Mouse (Mus musculus): ENCODE results near the gene Taldo1. TPM values are rescaled to one million over a fixed set of nuclear protein-coding genes. Genes with fewer than 3 reads are reported as not detected.

Gene Taldo1
- polyA plus RNA-seq, 1 experiment from 2014 or later, result 272 TPM

GRCm38 (mm10) chr7:141365049-141365445, 27.0 kb upstream of the Taldo1 start:
- Histone ChIP-seq H3K36me3 (no peaks in the 10 kb centered on the region), H3K9me3 (replicated peaks) (no peaks in the 10 kb centered on the region)
- 78% methylated on average over 3 of the region's 3 CpGs for WGBS

GRCm38 (mm10) chr7:141367358-141367757, 24.6 kb upstream of the Taldo1 start:
- no peaks in the 10 kb centered on the region for H3K9me3 ChIP-seq (replicated peaks)
- 91% methylated on average over 4 of the region's 4 CpGs for WGBS
- H3K27ac ChIP-seq, result no peak overlapping the region
- DNase-seq (ENCODE audit: low spot score), result no peak
- H3K4me3 ChIP-seq, result no peak overlapping the region
- H3K36me3 ChIP-seq, result no peaks in the 10 kb centered on the region
- peaks cover 17% of the 10 kb centered on the region for H3K27me3 ChIP-seq (ENCODE audit: low read depth, poor library complexity, severe bottlenecking)
- no peaks in the 10 kb centered on the region for H3K4me1 ChIP-seq

More at GRCm38 (mm10) chr7:141365049-141365445, 27.0 kb upstream of the Taldo1 start:
- no peak for DNase-seq (ENCODE audit: low spot score)
- Histone ChIP-seq H3K4me1 (0 out of 2 replicates have a peak, but pooled peaks cover 4% of the 10 kb centered on the region), H3K27me3 (ENCODE audit: low read depth, poor library complexity, severe bottlenecking) (peaks cover 40% of the 10 kb centered on the region), H3K4me3 (no peak overlapping the region), H3K27ac (no peak overlapping the region)

GRCm38 (mm10) chr7:141369918-141370317, 22.1 kb upstream of the Taldo1 start:
- 70% methylated on average over 5 of the region's 5 CpGs for WGBS

GRCm38 (mm10) chr7:141371942-141372595, 19.9 kb upstream of the Taldo1 start:
- H3K36me3 ChIP-seq, result no peaks in the 10 kb centered on the region
- no peaks in the 10 kb centered on the region for H3K9me3 ChIP-seq (replicated peaks)
- H3K27ac ChIP-seq, result no peak overlapping the region
- no peaks in the 10 kb centered on the region; the same call in 1 of the 2 replicates for H3K4me1 ChIP-seq
- 68% methylated on average over 6 of the region's 6 CpGs for WGBS
- H3K4me3 ChIP-seq, result no peak overlapping the region
- H3K27me3 ChIP-seq (ENCODE audit: low read depth, poor library complexity, severe bottlenecking), result no peaks in the 10 kb centered on the region
- no peak for DNase-seq (ENCODE audit: low spot score)

More at GRCm38 (mm10) chr7:141369918-141370317, 22.1 kb upstream of the Taldo1 start:
- H3K36me3 ChIP-seq, result no peaks in the 10 kb centered on the region
- H3K4me1 ChIP-seq, result no peaks in the 10 kb centered on the region; the same call in 1 of the 2 replicates
- H3K27ac ChIP-seq, result no peak overlapping the region
- no peaks in the 10 kb centered on the region for H3K9me3 ChIP-seq (replicated peaks)
- no peak for DNase-seq (ENCODE audit: low spot score)
- no peak overlapping the region for H3K4me3 ChIP-seq
- 0 out of 2 replicates have a peak, but pooled peaks cover 3% of the 10 kb centered on the region for H3K27me3 ChIP-seq (ENCODE audit: low read depth, poor library complexity, severe bottlenecking)

GRCm38 (mm10) chr7:141373611-141374010, 18.4 kb upstream of the Taldo1 start:
- H3K36me3 ChIP-seq, result no peaks in the 10 kb centered on the region
- H3K27ac ChIP-seq, result no peak overlapping the region
- DNase-seq (ENCODE audit: low spot score), result no peak
- H3K27me3 ChIP-seq (ENCODE audit: low read depth, poor library complexity, severe bottlenecking), result no peaks in the 10 kb centered on the region
- no peaks in the 10 kb centered on the region for H3K9me3 ChIP-seq (replicated peaks)
- H3K4me3 ChIP-seq, result no peak overlapping the region
- WGBS, result 71% methylated on average over 6 of the region's 6 CpGs
- no peaks in the 10 kb centered on the region; the same call in 1 of the 2 replicates for H3K4me1 ChIP-seq

- no peaks in the 10 kb centered on the region for H3K36me3 ChIP-seq
- no peak for DNase-seq (ENCODE audit: low spot score)
- no peaks in the 10 kb centered on the region for H3K27me3 ChIP-seq (ENCODE audit: low read depth, poor library complexity, severe bottlenecking)
- no peaks in the 10 kb centered on the region for H3K9me3 ChIP-seq (replicated peaks)
- no peak overlapping the region for H3K4me3 ChIP-seq
- H3K4me1 ChIP-seq, result no peaks in the 10 kb centered on the region; the same call in 1 of the 2 replicates
- no peak overlapping the region for H3K27ac ChIP-seq
Measured at GRCm38 (mm10) chr7:141374399-141374798, 17.6 kb upstream of the Taldo1 start.

- Histone ChIP-seq H3K27ac (no peak overlapping the region), H3K36me3 (no peaks in the 10 kb centered on the region), H3K9me3 (replicated peaks) (no peaks in the 10 kb centered on the region), H3K4me3 (no peak overlapping the region), H3K4me1 (peaks cover 3% of the 10 kb centered on the region; the same call in 1 of the 2 replicates), H3K27me3 (ENCODE audit: low read depth, poor library complexity, severe bottlenecking) (0 out of 2 replicates have a peak, but pooled peaks cover 13% of the 10 kb centered on the region)
- 49% methylated on average over 4 of the region's 4 CpGs for WGBS
- no peak for DNase-seq (ENCODE audit: low spot score)
Measured at GRCm38 (mm10) chr7:141379584-141379983, 12.4 kb upstream of the Taldo1 start.

GRCm38 (mm10) chr7:141381068-141381835, 10.7 kb upstream of the Taldo1 start:
- Histone ChIP-seq H3K9me3 (replicated peaks) (no peaks in the 10 kb centered on the region), H3K27ac (no peak overlapping the region), H3K36me3 (no peaks in the 10 kb centered on the region), H3K4me1 (peaks cover 3% of the 10 kb centered on the region; the same call in 1 of the 2 replicates), H3K27me3 (ENCODE audit: low read depth, poor library complexity, severe bottlenecking) (0 out of 2 replicates have a peak, but pooled peaks cover 19% of the 10 kb centered on the region), H3K4me3 (no peak overlapping the region)
- DNase-seq (ENCODE audit: low spot score), result no peak
- 77% methylated on average over 4 of the region's 4 CpGs for WGBS

GRCm38 (mm10) chr7:141387807-141388486, 4.1 kb upstream of the Taldo1 start:
- Histone ChIP-seq H3K27me3 (ENCODE audit: low read depth, poor library complexity, severe bottlenecking) (0 out of 2 replicates have a peak, but pooled peaks cover 13% of the 10 kb centered on the region), H3K4me3 (no peak overlapping the region), H3K9me3 (replicated peaks) (no peaks in the 10 kb centered on the region), H3K4me1 (peaks cover 13% of the 10 kb centered on the region), H3K27ac (no peak overlapping the region), H3K36me3 (no peaks in the 10 kb centered on the region)
- DNase-seq (ENCODE audit: low spot score), result no peak
- whole genome bisulfite sequencing, result 58% methylated on average over 2 of the region's 2 CpGs

- no peaks in the 10 kb centered on the region for H3K9me3 ChIP-seq (replicated peaks)
- no peak overlapping the region for H3K4me3 ChIP-seq
- no peak overlapping the region for H3K27ac ChIP-seq
- DNase-seq (ENCODE audit: low spot score), result no peak
- WGBS, result 53% methylated on average over 3 of the region's 3 CpGs
- no peaks in the 10 kb centered on the region for H3K36me3 ChIP-seq
- peaks cover 16% of the 10 kb centered on the region for H3K4me1 ChIP-seq
- H3K27me3 ChIP-seq (ENCODE audit: low read depth, poor library complexity, severe bottlenecking), result 0 out of 2 replicates have a peak, but pooled peaks cover 8% of the 10 kb centered on the region
Measured at GRCm38 (mm10) chr7:141388487-141389109, 3.4 kb upstream of the Taldo1 start.

- WGBS, result 59% methylated on average over 9 of the region's 9 CpGs
- no peak for DNase-seq (ENCODE audit: low spot score)
- Histone ChIP-seq H3K4me1 (peaks cover 16% of the 10 kb centered on the region), H3K27me3 (ENCODE audit: low read depth, poor library complexity, severe bottlenecking) (no peaks in the 10 kb centered on the region), H3K36me3 (peaks cover 4% of the 10 kb centered on the region; the same call in 1 of the 2 replicates), H3K27ac (no peak overlapping the region), H3K9me3 (replicated peaks) (no peaks in the 10 kb centered on the region), H3K4me3 (no peak overlapping the region)
Measured at GRCm38 (mm10) chr7:141390326-141391259, 1.4 kb upstream of the Taldo1 start.

All from limb, embryonic 10.5 days (tissue).